Mouse (Mus musculus) telencephalon, adult 2 months (tissue): ENCODE measurements around the gene Gss.
"Not testable (repeated sequence)": the region's sequence is repeated elsewhere in the genome, so short reads cannot be mapped to it uniquely, and the experiment has no call there.

Source experiments
- DNase-seq: peaks from one replicate; pipeline ENCODE4 v3.0.0-alpha.2; 2011; ENCODE audit warnings: low read depth, low spot score

Gss gene

DNA sequence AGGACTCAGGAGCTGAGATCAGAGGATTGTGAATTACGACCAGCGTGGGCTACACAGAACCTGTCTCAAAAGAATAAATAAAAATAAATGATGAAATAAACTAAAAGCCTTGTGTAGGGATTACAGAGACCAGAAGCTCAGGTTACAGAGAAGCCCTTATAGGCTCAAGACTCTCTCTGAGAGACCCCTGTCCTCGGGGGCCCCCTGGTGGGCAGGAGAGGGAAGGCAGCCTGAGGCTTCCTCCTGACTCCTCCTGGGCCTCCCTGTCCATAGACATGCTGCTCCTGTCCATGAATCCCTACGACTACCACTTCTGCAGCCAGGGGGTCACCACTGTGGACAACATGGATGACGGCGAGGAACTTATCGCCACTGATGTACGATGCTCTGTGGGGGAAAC, 27.2 kb upstream of the Gss start:
- DNase-seq = no peak

GRCm38 (mm10) chr2:155616971-155617370, 24.4 kb upstream of the Gss start:
- no peak for DNase-seq

- no peak for DNase-seq
These were observed 21.3 kb upstream of the Gss start for GRCm38 (mm10) chr2:155613953-155614352.

DNA sequence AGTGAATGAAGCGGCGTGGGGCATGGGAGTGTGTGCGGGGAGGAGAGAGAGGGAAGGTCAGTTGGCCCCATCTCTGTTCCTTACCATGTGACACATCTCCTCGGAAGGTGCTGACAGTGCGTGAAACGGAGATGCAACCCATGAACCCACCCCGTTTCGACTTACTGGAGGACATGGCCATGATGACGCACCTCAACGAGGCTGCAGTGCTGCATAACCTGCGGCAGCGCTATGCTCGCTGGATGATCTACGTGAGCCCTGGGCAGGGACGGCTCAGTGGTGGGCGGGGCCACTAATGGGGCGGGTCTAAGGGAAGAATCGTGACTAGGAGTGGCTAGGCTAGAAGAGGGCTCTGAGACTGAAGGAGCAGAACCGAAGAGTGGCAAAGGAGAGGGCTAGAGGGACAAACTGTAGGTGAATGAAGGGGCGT, 20.7 kb upstream of the Gss start:
- no peak for DNase-seq

GRCm38 (mm10) chr2:155611834-155612550, 19.4 kb upstream of the Gss start:
- no peak for DNase-seq

DNA sequence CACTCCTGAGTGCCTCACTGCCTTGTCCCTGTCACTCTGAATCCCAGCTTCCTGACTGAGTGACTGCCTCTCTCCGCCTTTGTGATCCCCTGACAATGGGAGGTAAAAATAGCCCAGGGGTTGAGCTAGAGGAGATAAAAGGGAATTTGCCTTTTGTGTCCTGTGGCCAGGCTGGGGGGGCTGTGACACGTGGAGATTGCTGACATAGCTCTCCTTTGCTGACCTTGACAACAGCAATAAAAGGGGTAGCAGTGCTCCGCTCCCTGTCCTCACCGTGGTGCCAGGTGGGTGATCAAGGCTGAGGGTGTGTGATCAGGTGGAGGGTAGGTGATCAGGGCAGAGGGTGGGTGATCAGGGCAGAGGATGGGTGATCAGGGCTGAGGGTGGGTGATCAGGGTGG, 18.4 kb upstream of the Gss start, which contains the start of gene Myh7b:
TSS of gene Myh7b (plus strand) at position 235 of the 400 bp plus-strand sequence.
- no peak for DNase-seq

- DNase-seq = no peak
These were observed 13.8 kb upstream of the Gss start for GRCm38 (mm10) chr2:155606360-155606759.

- DNase-seq = not testable (repeated sequence)
These were observed 12.6 kb upstream of the Gss start for GRCm38 (mm10) chr2:155605236-155605589.

DNA sequence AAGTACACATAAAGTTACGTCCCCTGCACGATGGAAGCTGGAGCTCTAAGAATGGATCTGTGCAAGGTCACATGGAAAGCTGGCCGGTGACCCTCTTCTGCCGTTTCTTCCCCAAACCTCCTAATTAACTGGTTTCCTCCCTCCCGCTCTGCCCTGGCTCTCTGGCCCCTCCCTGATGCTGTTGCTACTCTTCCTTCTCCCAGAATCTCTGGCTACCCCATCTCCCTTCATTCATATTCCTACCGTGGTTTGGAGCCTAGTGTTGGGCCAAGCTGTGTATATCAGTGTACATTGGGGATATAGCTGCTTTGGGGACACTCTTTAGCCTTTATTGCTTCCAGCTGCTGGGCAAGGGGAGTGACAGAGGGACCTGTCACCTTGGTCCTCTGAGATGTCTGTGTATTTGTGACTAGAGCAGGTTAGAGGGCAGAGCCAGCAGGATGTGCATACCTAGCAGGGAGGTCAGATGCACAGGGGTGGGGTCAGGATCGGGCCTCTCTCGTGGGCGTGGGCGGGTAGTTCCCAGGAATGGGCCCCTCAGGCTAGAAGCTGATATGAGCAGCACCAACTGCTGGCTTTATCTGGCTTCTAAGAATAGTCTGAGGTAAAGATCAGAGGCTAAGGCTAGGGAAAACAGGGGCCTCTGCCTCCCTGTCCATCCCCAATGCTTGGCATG, 12.1 kb upstream of the Gss start:
- DNase-seq = no peak

GRCm38 (mm10) chr2:155603707-155604106, 11.1 kb upstream of the Gss start:
- DNase-seq = no peak

- DNase-seq = no peak
These were observed 2.9 kb upstream of the Gss start for GRCm38 (mm10) chr2:155595516-155595915.

GRCm38 (mm10) chr2:155592854-155593283, 259 bp upstream of the Gss start:
- DNase-seq = no peak

- no peak for DNase-seq
These were observed 934 bp downstream of the Gss start for GRCm38 (mm10) chr2:155591676-155592075.

GRCm38 (mm10) chr2:155590876-155591275, 1.7 kb downstream of the Gss start:
- DNase-seq = no peak

DNA sequence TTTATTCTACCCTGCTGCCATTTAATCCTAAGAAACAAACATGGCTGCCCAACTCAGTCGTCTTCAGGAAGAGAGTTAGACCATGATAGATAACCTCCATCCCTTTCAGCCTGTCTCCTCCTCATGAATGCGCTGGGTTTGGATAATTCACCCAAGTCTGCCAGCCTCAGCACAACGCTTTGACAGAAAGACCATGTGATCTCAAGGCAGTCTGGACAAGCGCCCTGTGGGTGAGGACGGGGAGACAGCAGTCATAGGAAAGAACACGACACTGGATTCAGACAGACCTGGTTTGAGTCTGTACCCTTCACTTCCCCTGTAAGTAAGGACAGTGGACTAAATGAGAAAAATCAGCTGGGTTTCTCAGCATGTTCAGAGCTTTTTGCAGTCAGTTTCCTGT, 3.1 kb downstream of the Gss start:
- peak; percentile 6 for DNase-seq

GRCm38 (mm10) chr2:155588136-155588535, 4.5 kb downstream of the Gss start:
- DNase-seq = no peak

DNA sequence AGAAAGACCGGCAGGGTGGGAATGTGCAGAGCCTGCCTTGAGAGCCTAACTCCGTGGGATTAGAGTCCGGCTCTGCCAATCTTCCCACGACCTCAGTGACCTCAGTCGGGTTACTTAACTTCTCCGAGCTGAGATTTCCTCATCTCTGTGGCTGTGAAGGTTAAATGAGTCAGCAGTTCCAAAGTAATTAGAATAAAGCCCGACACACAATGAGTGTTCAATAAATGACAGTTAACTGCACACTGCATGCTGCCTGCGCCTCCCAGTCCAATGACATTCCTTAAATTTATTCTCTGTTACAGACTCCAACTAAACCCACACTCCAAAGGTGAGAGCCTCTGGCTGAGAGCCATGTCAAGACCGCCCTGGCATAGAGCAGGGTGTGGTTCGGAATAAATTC, 7.1 kb downstream of the Gss start:
- no peak for DNase-seq

DNA sequence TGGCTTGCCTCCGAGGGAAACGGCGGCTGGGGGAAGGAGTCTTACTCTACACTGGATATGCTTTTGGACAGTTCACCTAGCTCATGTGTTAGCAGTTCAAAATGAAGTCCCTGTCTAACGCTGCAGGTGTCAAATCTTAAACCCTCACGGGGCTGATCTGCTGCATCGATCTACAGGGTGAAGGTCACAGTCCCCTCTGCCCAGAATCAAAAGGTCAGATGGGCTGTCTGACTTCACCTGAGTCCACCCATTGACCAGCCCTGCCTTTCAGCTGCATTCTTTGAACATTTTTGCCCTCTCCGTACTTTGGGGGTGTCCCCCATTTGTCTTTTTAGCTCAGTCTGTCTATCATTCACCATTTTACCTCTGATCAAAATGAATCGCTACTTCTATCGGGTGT, 7.5 kb downstream of the Gss start:
- DNase-seq = no peak

DNA sequence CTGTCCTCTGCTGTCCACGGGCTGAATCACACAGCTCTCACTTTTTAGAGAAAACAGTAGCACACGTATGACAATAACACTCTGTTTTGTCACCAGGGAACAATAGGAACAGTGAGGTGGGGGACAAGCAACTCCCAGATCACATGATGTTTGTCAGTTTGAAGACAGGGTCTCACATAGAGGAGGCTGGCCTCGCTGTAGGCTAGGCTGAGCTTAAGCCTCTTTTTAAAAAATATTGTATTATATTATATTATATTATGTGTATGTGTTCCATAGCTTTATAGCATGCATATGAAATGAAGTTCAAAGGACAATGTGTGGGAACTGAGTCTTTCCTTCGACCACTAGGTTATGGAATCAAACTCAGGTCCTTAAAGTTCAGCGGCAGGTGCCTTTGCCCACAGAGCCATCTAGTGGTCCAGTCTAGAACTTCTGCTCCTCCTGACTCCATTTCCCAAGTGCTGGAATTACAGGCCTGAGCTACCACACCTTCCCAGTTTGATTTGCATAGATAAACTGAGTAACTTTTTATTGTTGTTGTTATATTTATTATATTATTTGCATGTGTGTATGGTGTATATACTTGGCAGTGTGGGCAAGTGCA, 8.6 kb downstream of the Gss start:
- peak; percentile 11 for DNase-seq

- DNase-seq = no peak
These were observed 9.6 kb downstream of the Gss start for GRCm38 (mm10) chr2:155582996-155583395.

DNA sequence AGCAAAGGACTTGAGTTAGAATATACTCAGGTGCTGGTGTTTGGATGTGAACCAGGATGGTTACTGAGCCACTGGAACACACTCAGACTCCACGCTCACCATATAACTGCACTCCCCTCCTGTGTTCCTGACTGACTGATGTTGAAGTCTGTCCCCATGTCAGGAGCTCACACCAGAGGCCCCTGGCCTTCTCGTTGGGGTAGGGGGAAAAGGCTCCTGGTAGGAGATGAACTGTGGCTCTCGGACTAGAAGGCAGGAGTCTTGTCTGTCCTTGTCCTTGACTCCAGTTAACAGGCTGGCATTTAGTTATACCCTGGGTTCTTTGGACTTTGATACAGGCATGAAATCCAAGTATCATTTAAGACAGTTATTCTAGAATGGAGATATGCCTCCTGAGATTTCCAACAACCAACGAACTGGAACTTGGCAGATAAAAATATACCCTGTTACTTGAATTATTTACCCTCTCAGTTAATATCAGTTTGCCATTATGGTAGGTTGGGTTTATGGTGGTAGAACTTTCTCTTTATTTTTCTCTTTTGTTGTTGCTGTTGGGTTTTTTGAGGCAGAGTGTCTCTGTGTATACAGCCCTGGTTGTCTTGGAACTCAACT, 10.1 kb downstream of the Gss start:
- DNase-seq = no peak

GRCm38 (mm10) chr2:155580331-155580730, 12.3 kb downstream of the Gss start:
- no peak for DNase-seq
